Mouse (Mus musculus): ENCODE data around the gene Gm15155. TPM values are rescaled to one million over a fixed set of nuclear protein-coding genes. Genes with fewer than 3 reads are reported as not detected.
A peak's percentile ranks its signal among the peaks of the same experiment; 100 is the strongest.

Gm15155 gene
- not detected in 2 replicates for total RNA-seq (2014; rRNA removed)
- polyA plus RNA-seq (2015; fragmentation: Nextera tagmentation; extraction: Ambion mirVana) = 0.45 TPM in 1 of 2 replicates, not detected in the other

DNA sequence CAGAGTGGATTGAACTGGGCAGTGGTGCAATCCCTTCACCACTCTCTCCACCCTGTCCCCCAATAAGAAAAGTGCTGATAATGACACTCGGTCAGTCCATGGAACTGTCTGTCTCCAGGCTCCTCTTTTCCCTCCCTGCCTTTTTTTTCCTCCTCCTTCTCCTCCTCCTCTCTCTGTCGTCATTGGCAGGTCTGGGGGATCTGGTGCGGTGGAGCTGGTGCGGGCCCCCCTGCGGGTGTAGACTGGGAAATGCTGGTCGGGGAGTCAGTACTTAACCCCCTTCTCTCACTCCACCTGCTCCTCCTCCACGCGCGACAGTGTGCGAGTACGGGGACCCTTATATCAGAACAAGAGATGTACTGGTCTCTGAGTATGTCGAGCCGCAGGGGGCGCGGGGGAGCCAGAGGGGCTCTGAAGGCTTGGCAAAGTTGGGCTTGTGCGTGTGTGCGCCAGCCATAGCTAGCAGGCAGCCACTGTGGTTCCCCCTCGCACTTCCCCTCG, at the start of gene Gm15155:
Gene Gm15155, plus strand, starts transcription at position 401 of the 501 bp plus-strand sequence.
- ATAC-seq = peak; percentile 66
- Histone ChIP-seq H3K9ac (replicated peaks; ENCODE audit: low read length) (peak within 1 kb of the TSS; percentile 61), H3K4me2 (ENCODE audit: low read depth, low read length) (peak within 1 kb of the TSS; percentile 63), H3K9me3 (ENCODE audit: low read length) (no peaks in the 10 kb centered on the region), H3K36me3 (ENCODE audit: insufficient read depth, low read length) (no peaks in the 10 kb centered on the region), H3K4me1 (ENCODE audit: insufficient read depth, low read length) (no peaks in the 10 kb centered on the region), H3K27ac (peak within 1 kb of the TSS; percentile 79; the same call in 1 of the 2 replicates), H3K27me3 (ENCODE audit: insufficient read depth, low read length) (no peaks in the 10 kb centered on the region), H3K4me3 (ENCODE audit: low read length) (peak within 1 kb of the TSS; percentile 54)
- peak; percentile 50 for DNase-seq (ENCODE audit: low spot score)
- WGBS = 34% methylated on average over 19 of the region's 19 CpGs
- TF ChIP-seq CTCF (IDR thresholded peaks at IDR 0.05; ENCODE audit: low read depth) = peak; percentile 27

DNA sequence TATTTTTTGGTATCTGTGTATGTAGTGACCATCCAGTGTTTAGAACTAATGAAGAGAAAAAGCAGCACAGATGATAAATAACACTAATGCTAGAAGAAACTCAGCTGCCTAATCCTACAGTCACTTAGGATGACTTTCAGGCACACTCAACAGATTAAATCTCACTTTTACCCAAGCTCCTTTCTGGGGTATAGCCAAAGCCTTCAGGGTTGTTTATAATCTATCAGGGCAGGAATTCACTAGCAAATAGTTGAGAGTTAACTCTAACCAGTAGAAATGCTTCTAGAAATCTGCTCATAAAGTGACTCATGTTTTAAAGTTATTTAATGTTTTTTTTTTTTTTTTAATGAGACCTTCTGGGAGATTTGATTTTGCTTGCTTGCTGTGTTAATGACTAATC, 44.8 kb upstream of the Gm15155 start:
- Histone ChIP-seq H3K9ac (replicated peaks; ENCODE audit: low read length) (no peak overlapping the region), H3K4me1 (ENCODE audit: insufficient read depth, low read length) (no peaks in the 10 kb centered on the region), H3K4me3 (ENCODE audit: low read length) (no peak overlapping the region), H3K27ac (no peak overlapping the region), H3K36me3 (ENCODE audit: insufficient read depth, low read length) (no peaks in the 10 kb centered on the region), H3K9me3 (ENCODE audit: low read length) (no peaks in the 10 kb centered on the region), H3K27me3 (ENCODE audit: insufficient read depth, low read length) (no peaks in the 10 kb centered on the region), H3K4me2 (ENCODE audit: low read depth, low read length) (no peak overlapping the region)
- no peak for TF ChIP-seq CTCF (IDR thresholded peaks at IDR 0.05; ENCODE audit: low read depth)
- no peak for ATAC-seq
- DNase-seq (ENCODE audit: low spot score) = no peak

DNA sequence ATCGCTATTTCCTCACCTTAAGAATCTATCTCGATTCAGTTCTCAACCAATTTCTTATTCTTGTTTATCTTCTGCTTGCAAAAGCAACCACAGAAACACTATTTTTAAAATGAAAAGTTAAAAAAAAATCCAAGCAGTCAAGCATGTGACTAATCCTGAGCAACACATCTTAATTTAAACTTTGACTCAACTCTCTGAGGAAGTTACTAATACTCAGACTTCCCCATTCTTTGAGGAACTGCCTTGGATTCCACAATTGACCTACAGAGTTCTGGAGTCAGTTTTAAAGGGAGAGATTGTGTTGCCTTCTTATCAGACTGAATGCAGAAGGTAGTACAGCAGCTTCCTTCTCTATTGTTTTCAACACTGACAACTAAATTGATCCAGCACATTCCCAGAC, 40.0 kb upstream of the Gm15155 start:
- Histone ChIP-seq H3K36me3 (ENCODE audit: insufficient read depth, low read length) (no peaks in the 10 kb centered on the region), H3K4me3 (ENCODE audit: low read length) (no peak overlapping the region), H3K4me1 (ENCODE audit: insufficient read depth, low read length) (no peaks in the 10 kb centered on the region), H3K9ac (replicated peaks; ENCODE audit: low read length) (no peak overlapping the region), H3K27ac (no peak overlapping the region), H3K27me3 (ENCODE audit: insufficient read depth, low read length) (no peaks in the 10 kb centered on the region), H3K4me2 (ENCODE audit: low read depth, low read length) (no peak overlapping the region), H3K9me3 (ENCODE audit: low read length) (no peaks in the 10 kb centered on the region)
- DNase-seq (ENCODE audit: low spot score) (no peak), ATAC-seq (no peak)
- 85% methylated on average over 2 of the region's 2 CpGs for WGBS
- TF ChIP-seq CTCF (IDR thresholded peaks at IDR 0.05; ENCODE audit: low read depth) = no peak

DNA sequence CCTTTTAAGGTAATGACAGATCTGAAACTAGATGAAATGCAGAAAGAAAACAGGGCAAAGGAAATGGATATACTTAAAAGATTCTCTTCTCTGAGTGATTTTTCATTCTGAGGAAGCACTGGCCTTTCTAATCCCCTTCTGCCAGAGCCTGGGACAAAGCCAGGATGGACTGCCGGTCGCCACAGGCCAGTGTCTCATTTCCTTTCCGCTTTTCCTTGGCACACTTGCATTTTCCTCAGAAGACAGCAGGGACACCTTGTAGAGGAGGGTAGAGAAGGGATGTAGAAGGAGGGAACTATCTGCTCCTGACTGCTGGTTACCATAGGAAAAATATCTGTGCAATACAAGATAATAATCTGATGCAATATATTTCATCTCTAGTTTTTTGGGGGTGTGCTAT, 33.1 kb upstream of the Gm15155 start:
- no peaks in the 10 kb centered on the region for H3K36me3 ChIP-seq (ENCODE audit: insufficient read depth, low read length)
- no peak overlapping the region for H3K27ac ChIP-seq
- H3K4me3 ChIP-seq (ENCODE audit: low read length) = no peak overlapping the region
- no peak overlapping the region for H3K9ac ChIP-seq (replicated peaks; ENCODE audit: low read length)
- H3K4me1 ChIP-seq (ENCODE audit: insufficient read depth, low read length) = no peaks in the 10 kb centered on the region
- no peak for ATAC-seq
- DNase-seq (ENCODE audit: low spot score) = peak; percentile 3
- H3K4me2 ChIP-seq (ENCODE audit: low read depth, low read length) = no peak overlapping the region
- 72% methylated on average over 3 of the region's 3 CpGs for WGBS
- H3K9me3 ChIP-seq (ENCODE audit: low read length) = no peaks in the 10 kb centered on the region
- no peaks in the 10 kb centered on the region for H3K27me3 ChIP-seq (ENCODE audit: insufficient read depth, low read length)
- no peak for TF ChIP-seq CTCF (IDR thresholded peaks at IDR 0.05; ENCODE audit: low read depth)

DNA sequence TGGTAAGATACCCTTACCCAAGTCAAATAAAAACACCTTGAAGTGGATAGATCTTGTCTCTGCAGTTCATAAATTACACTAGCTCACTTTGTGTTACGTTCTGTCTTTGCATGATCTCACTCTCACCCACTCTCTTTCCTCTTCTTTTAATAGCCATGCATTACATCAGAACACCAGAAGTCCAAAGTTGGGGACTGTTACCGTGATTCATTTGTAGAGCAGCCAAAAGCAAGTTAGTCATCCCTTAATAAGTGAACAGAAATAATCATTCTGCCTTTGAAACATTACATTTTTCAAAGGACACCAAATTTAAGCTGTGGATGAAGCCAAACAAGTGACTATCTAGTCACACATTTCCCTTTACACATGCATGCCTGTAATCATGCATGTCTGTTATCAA, 32.1 kb upstream of the Gm15155 start:
- Histone ChIP-seq H3K36me3 (ENCODE audit: insufficient read depth, low read length) (no peaks in the 10 kb centered on the region), H3K27me3 (ENCODE audit: insufficient read depth, low read length) (no peaks in the 10 kb centered on the region), H3K4me2 (ENCODE audit: low read depth, low read length) (no peak overlapping the region), H3K27ac (no peak overlapping the region), H3K4me3 (ENCODE audit: low read length) (no peak overlapping the region), H3K9me3 (ENCODE audit: low read length) (no peaks in the 10 kb centered on the region), H3K4me1 (ENCODE audit: insufficient read depth, low read length) (no peaks in the 10 kb centered on the region), H3K9ac (replicated peaks; ENCODE audit: low read length) (no peak overlapping the region)
- DNase-seq (ENCODE audit: low spot score) = no peak
- WGBS = 74% methylated on average over 2 of the region's 2 CpGs
- ATAC-seq = no peak
- TF ChIP-seq CTCF (IDR thresholded peaks at IDR 0.05; ENCODE audit: low read depth) = no peak

DNA sequence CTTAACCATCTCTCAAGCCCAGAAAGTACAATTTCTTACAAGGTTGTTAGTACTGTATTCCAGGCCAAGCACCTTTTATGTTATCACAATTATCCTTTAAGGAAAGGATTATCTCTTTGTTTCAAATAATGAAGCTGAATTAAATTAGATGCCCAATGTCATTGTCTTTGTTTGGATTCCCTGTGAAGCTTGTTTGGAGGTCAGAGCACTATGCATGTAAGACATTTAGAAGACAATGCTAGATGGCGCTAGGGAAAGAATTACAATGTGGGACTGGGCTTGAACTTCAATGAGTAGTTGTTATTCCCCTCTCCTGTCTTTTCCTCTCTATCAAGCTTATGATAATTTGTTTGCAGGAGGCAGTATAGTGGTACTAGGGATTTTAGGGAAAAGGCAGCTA, 29.9 kb upstream of the Gm15155 start:
- H3K4me2 ChIP-seq (ENCODE audit: low read depth, low read length) = no peak overlapping the region

DNA sequence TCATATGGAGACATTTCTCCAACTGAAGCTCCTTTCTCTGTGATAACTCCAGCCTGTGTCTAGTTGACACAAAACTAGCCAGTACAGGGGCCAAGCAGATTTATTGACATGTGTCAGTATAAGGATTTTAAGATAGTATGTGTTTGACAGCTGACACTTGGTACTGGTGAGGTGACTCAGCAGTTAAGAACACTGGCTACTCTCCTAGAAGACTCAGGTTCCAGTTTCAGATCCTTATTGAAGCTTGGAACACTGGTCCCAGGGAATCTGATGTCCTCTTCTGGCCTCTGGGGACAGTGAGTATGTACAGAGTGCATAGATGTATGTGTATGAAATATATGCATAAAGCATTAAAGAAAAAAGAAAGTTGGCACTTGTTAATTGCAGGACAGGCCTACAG, 28.2 kb upstream of the Gm15155 start:
- DNase-seq (ENCODE audit: low spot score) (no peak), ATAC-seq (no peak)
- no peaks in the 10 kb centered on the region for H3K36me3 ChIP-seq (ENCODE audit: insufficient read depth, low read length)
- TF ChIP-seq CTCF (IDR thresholded peaks at IDR 0.05; ENCODE audit: low read depth) = no peak
- no peak overlapping the region for H3K27ac ChIP-seq
- H3K4me3 ChIP-seq (ENCODE audit: low read length) = no peak overlapping the region
- no peaks in the 10 kb centered on the region for H3K27me3 ChIP-seq (ENCODE audit: insufficient read depth, low read length)
- H3K4me2 ChIP-seq (ENCODE audit: low read depth, low read length) = no peak overlapping the region
- H3K9me3 ChIP-seq (ENCODE audit: low read length) = no peaks in the 10 kb centered on the region
- H3K9ac ChIP-seq (replicated peaks; ENCODE audit: low read length) = no peak overlapping the region
- H3K4me1 ChIP-seq (ENCODE audit: insufficient read depth, low read length) = no peaks in the 10 kb centered on the region

More for the DNA sequence above, 29.9 kb upstream of the Gm15155 start:
- 48% methylated on average over 1 of the region's 1 CpGs for WGBS
- no peaks in the 10 kb centered on the region for H3K4me1 ChIP-seq (ENCODE audit: insufficient read depth, low read length)
- no peak for DNase-seq (ENCODE audit: low spot score)
- H3K9me3 ChIP-seq (ENCODE audit: low read length) = no peaks in the 10 kb centered on the region
- H3K36me3 ChIP-seq (ENCODE audit: insufficient read depth, low read length) = no peaks in the 10 kb centered on the region
- H3K4me3 ChIP-seq (ENCODE audit: low read length) = no peak overlapping the region
- no peak for TF ChIP-seq CTCF (IDR thresholded peaks at IDR 0.05; ENCODE audit: low read depth)
- ATAC-seq = no peak
- no peaks in the 10 kb centered on the region for H3K27me3 ChIP-seq (ENCODE audit: insufficient read depth, low read length)
- H3K27ac ChIP-seq = no peak overlapping the region
- no peak overlapping the region for H3K9ac ChIP-seq (replicated peaks; ENCODE audit: low read length)
